Mouse (Mus musculus): ENCODE results near the gene Cntn4.
"Not testable (repeated sequence)": the region's sequence is repeated elsewhere in the genome, so short reads cannot be mapped to it uniquely, and the experiment has no call there.

Cntn4 gene

GRCm38 (mm10) chr6:106335066-106335465 lies 657.6 kb downstream of the Cntn4 start:
- DNase-seq: no peak

- no peak for DNase-seq
Observed at GRCm38 (mm10) chr6:106336805-106337204, 659.3 kb downstream of the Cntn4 start.

GRCm38 (mm10) chr6:106337829-106338228 lies 660.4 kb downstream of the Cntn4 start:
- DNase-seq: no peak

DNA sequence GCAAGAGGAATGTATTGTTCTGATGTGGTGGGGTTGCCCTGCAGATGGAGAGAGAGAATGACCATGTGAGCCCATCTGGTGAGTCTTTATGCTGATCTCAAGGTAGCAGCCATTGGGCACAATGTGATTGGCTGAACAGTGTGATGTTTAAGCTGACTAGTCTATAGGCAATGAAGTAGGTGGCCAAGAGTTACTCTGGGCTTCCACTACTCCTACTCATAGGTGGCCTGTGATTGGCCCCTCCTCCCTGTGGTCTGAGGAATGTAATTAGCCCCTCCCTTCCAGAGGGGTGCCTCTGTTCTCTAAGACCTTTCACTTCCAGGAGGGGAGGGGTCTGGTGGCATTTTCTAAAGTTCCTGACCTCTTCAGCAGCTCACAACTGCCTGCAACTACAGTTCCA lies 663.7 kb downstream of the Cntn4 start:
- no peak for DNase-seq

GRCm38 (mm10) chr6:106350072-106350471 lies 672.6 kb downstream of the Cntn4 start:
- DNase-seq: no peak

DNA sequence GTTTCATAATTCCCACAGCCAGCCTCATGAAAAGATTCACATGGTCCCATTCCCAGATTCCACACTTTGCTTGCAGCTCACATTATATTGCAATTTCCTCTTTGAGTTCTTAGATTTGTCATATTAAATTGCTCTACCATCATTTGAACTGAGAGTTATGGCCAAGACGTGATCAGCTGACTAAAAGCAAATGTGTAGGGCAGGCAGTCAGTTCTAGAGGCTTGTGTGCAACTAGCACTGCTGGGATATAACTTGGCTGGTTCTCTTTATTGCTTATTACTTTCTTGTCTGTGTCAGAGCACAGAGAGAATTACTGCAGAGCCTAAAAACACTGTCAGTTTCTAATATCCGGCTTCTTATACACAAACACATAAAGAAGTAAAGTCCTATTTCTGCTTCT lies 673.9 kb downstream of the Cntn4 start:
- DNase-seq: no peak

- not testable (repeated sequence) for DNase-seq
Observed at GRCm38 (mm10) chr6:106358801-106359200, 681.3 kb downstream of the Cntn4 start.

GRCm38 (mm10) chr6:106381288-106382025 lies 704.0 kb downstream of the Cntn4 start:
- no peak for DNase-seq

DNA sequence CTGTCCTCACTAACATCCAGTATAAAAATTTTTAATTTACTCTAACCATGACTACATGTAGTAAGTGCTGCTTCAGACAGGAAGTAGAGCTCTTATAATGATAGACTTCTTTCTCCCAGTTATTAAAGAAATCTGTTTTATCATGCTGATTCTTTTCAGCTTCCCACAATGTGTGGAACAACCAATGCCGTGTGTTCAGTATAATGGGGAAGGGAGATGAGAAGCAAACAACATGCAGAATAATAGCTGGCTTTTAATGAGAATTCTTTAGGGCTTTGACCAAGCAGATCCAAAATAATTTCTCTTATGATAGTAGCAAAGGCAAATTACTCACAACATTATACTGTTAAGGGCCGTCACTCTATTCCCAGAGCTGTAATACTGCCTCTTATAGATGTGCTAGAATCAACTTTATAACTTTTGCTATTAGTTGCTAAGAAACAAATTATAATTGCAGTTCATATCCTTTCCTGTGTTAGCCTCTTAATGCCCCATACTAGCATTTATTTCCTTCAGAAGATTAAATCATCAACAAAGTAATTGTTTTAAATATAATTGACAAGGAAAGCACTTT lies 710.5 kb downstream of the Cntn4 start:
- DNase-seq: no peak

GRCm38 (mm10) chr6:106408014-106408413 lies 730.6 kb downstream of the Cntn4 start:
- DNase-seq: no peak

- no peak for DNase-seq
Observed at GRCm38 (mm10) chr6:106408634-106409033, 731.2 kb downstream of the Cntn4 start.

GRCm38 (mm10) chr6:106422947-106423346 lies 745.5 kb downstream of the Cntn4 start:
- no peak for DNase-seq

- DNase-seq: no peak
Observed at GRCm38 (mm10) chr6:106423471-106423870, 746.0 kb downstream of the Cntn4 start.

DNA sequence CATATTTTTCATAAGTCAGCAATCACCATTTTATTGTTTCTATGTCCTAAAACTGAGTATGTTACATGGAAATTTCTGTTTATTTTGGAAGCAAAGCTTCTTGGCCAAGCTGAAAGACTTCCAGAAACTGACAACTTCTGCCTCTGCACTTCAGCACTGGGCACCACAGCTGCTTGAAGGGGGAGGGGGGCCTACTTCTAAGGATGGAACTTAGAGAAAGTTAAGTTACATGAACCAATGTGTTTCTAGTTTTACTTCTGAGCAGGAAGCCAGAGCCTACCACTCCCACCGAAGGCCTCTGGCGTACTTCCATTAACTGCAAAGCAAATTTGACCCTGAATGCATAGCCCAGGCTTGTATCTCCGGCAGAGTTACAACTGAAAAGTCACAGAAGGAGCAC lies 749.2 kb downstream of the Cntn4 start:
- peak; percentile 7 to 20 for DNase-seq

DNA sequence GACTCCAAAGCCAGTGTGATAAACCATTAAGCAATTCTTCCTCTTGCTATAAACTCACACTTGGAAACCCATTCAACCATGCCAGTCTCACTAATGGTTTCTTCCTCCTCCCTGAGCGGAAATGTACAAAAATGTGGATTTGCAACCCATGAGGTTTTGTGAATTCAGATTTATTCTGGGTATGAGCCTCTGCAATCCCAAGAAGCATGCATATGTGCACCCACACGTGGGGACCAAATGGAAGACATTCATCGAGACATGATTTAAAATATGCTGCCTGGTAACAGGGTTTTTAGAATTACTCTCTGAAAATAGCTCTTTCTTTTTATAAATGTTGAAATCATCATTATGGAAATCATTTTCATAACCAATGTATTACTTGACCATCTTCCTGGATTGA lies 754.0 kb downstream of the Cntn4 start:
- DNase-seq: no peak

DNA sequence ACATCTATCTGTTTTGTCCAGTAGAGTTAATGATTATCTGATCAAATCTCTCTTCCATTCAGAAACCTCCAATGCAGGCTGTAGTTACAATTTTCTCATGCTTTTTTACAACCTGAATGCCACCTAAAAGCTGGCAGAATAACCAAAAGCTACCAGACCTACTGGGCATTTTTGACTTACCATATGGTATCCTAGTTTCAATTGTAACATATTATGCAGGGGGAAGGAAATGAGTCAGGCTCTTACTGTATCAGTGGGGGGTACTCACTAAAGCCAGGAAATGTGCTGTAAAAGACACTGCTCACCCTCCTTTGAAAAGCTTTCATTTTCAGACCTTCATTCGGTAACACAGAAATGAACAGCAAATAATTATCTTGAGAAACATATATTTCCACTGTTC lies 763.3 kb downstream of the Cntn4 start:
- no peak for DNase-seq

GRCm38 (mm10) chr6:106441246-106441645 lies 763.8 kb downstream of the Cntn4 start:
- no peak for DNase-seq

DNA sequence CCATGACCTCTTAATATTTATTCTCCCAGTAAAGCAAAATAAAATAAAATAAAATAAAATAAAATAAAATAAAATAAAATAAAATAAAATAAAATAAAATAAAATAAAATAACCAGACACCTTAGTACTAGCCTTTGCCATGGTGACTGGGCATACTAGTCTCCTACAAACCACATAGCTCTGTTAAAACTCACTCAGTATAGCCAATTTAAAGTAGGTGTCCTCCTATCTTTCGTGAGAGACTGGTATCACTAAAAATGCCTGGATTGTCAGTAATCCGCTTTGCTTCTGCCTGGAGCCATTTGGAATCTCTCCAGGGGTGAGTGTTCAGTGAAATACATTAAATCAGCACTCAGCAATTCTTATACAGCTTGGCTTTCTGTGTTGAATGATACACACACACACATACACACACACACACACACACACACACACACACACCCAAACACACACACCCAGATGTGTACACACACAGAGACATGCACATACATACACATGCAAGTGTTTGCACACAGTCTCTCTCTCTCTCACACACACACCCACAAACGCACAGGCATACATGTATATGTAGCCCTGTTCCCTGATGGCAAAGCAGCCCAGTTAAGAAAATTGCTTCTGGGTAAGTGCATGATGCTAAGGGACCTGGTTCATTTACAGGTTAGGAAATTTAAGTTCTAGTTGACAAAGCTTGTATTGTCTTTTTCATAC lies 776.8 kb downstream of the Cntn4 start:
- no peak for DNase-seq

GRCm38 (mm10) chr6:106455616-106456015 lies 778.2 kb downstream of the Cntn4 start:
- DNase-seq: no peak

- no peak for DNase-seq
Observed at GRCm38 (mm10) chr6:106458166-106458565, 780.7 kb downstream of the Cntn4 start.

GRCm38 (mm10) chr6:106462403-106462802 lies 784.9 kb downstream of the Cntn4 start:
- no peak for DNase-seq

DNA sequence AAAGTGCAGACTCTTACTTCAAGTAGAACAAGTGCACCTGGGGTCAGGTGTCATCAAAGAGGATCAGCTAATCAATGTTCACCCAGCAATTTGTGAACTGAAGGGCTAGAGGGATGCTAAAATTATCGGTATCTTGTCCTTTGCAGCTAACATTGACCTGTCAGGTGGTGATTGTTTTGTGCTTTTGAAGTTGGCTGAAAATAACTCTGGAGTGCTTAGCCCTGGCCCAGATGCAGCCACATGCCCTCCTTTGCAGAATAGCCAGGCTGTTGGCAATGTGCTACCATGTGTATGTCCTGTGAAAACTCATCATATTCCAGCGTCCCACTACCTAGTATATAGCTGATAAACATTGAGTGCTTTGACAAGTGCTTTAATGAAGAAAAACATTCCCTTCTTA lies 786.4 kb downstream of the Cntn4 start:
- no peak for DNase-seq

DNA sequence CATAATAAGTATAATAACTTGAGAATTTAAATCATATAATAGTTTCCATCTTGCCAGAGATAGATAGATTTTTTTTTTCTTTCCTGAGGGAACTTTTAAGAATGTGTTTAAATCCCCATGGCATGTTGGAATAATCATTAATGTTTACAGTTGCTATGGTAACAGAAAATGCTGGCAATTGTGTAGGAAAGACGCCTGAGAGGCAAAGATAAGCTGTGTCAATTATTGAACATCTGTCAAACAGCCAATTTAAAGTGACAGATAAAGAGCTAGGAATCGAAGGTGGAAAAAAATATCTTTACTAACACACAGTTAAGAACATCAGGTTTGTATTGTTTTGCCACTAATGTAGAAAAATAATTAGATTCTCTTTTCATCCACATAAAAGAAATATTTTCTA lies 788.3 kb downstream of the Cntn4 start:
- no peak for DNase-seq

Data from kidney, postnatal 4 days (tissue).